ENCODE assay signal across 22 mouse cellular contexts in the genomic region with DNA sequence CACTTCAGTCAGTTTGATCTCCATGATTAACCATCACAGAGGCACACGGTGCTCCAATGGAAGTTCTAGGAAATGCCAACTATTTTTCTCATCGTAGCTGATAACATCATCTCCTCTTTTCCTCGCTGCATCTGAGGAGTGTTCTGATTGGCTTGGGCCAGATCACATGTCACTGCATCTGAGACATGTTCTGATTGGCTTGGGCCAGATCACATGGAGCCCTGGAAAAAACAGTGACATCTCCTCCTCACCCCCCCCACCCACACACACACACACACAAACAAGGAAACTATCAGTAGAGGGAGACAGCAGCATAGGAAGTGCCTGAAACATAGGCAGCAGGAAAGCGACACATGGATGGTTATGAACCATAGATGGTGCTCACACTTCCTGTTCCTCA.
"Had no signal": no experiment of that assay in that cellular context is flagged by ENCODE, and none has a peak within 500 bp of the region (broad histone marks: within the 10 kb centered on the region; RNA-seq: fewer than 3 reads in every experiment).

No protein-coding gene starts in this region.

- H3K36me3 ChIP-seq: heart, embryonic 10.5 days; heart, embryonic 12.5 days; hindbrain, embryonic 13.5 days; hindbrain, embryonic 15.5 days; kidney, embryonic 15.5 days; limb, embryonic 13.5 days; limb, embryonic 15.5 days; liver, embryonic 12.5 days had no signal

- H3K4me1 ChIP-seq: heart, embryonic 10.5 days; heart, embryonic 12.5 days; hindbrain, embryonic 15.5 days; kidney, embryonic 15.5 days; limb, embryonic 13.5 days; limb, embryonic 15.5 days; liver, embryonic 12.5 days had no signal

- H3K27me3 ChIP-seq: heart, embryonic 12.5 days; hindbrain, embryonic 13.5 days; hindbrain, embryonic 15.5 days; kidney, embryonic 15.5 days; limb, embryonic 13.5 days; limb, embryonic 15.5 days; liver, embryonic 12.5 days had no signal

- H3K27ac ChIP-seq: heart, embryonic 10.5 days; hindbrain, embryonic 13.5 days; hindbrain, embryonic 15.5 days; hindbrain, postnatal 0 days; kidney, embryonic 15.5 days; kidney, postnatal 0 days; layer of hippocampus, adult 2 months; left cerebral cortex, adult 2 months; limb, embryonic 13.5 days; limb, embryonic 15.5 days; liver, embryonic 12.5 days had no signal

- DNase-seq: gastrocnemius, postnatal 14 days; gastrocnemius, postnatal 36 days; heart, adult 18-20 months; heart, postnatal 10 days; kidney, adult 11 months; kidney, adult 2 months; kidney, adult 9 months; kidney, postnatal 14 days; kidney, postnatal 4 days; left cerebral cortex, postnatal 4 days had no signal

- H3K4me3 ChIP-seq: heart, embryonic 10.5 days; heart, embryonic 12.5 days; hindbrain, embryonic 13.5 days; hindbrain, embryonic 15.5 days; kidney, embryonic 15.5 days; layer of hippocampus, adult 2 months; left cerebral cortex, adult 2 months; limb, embryonic 13.5 days; limb, embryonic 15.5 days; liver, embryonic 12.5 days had no signal
